Mouse (Mus musculus) E14TG2a.4 (cell line): ENCODE data around the gene Inpp5a.

Source experiments
- CTCF ChIP-seq: conservative IDR thresholded peaks from 2 replicates; pipeline ENCODE4 v1.5.1; 2014; ENCODE audit warnings: low read length
- NANOG ChIP-seq: IDR thresholded peaks from 2 replicates; pipeline ENCODE4 v1.6.1; 2014; ENCODE audit warnings: borderline replicate concordance, low read length, mixed read lengths

GRCm38 (mm10) chr7:139625156-139625555 lies 236.2 kb downstream of the Inpp5a start:
- TF ChIP-seq CTCF: no peak
- no peak for TF ChIP-seq NANOG
